Mouse (Mus musculus) gastrocnemius, postnatal 25 days (tissue): Measurements from ENCODE around the gene Prdx2. TPM values are rescaled to one million over a fixed set of nuclear protein-coding genes. Genes with fewer than 3 reads are reported as not detected.

ENCODE experiments used
- DNase-seq: peaks from one replicate; pipeline ENCODE4 v3.0.0; 2022
- long read RNA-seq, 2 experiments: library from polyadenylated mRNA; stranded (forward); transcript quantifications; one replicate each; pipeline ENCODE4 v2.0.0; 2021
- total RNA-seq, 2 experiments: library from RNA; stranded (reverse); gene quantifications; 1 replicate in 1 of 2; 2 replicates in 1 of 2; pipeline ENCODE4 v1.2.3; 2021

The Prdx2 gene
- 100 to 1,000 TPM; 192 to 200 TPM for total RNA-seq
- long read RNA-seq, experiment 1, transcript Prdx2-203 (6 exons, 1,612 nt), result minor isoform, 39 of 682 reads
- long read RNA-seq, experiment 1, transcript Prdx2-201 (6 exons, 1,500 nt), result major isoform, 398 of 682 reads
- long read RNA-seq, experiment 1, transcript Prdx2-208 (5 exons, 1,175 nt), result minor isoform, 5 of 682 reads
- long read RNA-seq, experiment 1, partial matches to known transcripts, result 224 of 682 reads
- long read RNA-seq, experiment 1, other reads (novel, unspliced or antisense), result 11 of 682 reads
- long read RNA-seq, experiment 2, transcript Prdx2-203 (6 exons, 1,612 nt), result minor isoform, 31 of 610 reads
- long read RNA-seq, experiment 2, transcript Prdx2-201 (6 exons, 1,500 nt), result major isoform, 397 of 610 reads
- long read RNA-seq, experiment 2, partial matches to known transcripts, result 169 of 610 reads
- long read RNA-seq, experiment 2, other reads (novel, unspliced or antisense), result 9 of 610 reads

DNA sequence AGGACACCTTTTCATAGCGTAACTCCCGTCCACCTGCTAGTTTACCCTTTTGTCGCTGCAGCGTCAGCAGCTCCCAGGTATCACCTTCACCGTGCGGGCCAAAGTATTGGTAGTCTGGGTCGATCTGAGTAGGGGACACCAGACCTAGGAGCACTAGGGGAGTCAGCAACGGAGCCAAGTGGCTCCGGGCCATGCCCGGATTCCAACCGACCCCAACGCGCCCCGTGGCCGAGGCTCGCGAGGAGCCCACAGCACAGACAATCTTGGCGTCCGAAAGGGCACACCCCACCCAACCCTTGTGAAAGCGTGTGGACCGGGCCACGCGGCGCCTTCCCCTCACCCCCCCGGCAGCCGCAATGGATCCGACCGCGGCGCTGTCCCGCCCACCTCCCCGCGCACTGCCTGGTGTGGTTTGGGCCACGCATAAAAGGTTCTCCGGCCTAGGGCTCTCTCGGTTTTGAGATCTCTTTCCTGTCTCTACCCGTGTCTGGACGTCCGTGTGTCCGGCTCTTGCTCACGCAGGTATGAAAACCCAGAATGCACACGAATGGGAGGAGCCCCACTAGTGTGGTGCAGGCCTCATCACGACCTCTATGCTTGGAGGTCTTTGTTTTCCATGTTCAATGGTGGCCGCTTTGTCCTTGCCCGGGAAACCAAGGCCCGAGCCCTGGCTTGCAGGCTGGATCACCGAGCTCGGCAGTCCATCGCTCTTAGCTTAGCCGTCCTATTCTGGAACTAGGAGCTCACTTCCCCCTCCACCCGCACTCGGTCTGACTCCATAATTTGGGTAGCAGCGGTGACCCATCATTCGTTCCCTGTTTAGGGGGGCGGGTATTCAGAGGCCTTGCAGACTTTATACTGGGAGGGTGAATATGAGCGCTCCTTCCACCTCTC lies at the start of gene Prdx2, which contains the start of the genes Gm49661 and Rnaseh2a:
TSS of gene Prdx2 (plus strand) at position 347 of the 894 bp plus-strand sequence.
TSS of gene Gm49661 (minus strand) at position 193 of the 894 bp plus-strand sequence.
TSS of gene Rnaseh2a (minus strand) at position 527 of the 894 bp plus-strand sequence.
- peak; percentile 75 for DNase-seq

DNA sequence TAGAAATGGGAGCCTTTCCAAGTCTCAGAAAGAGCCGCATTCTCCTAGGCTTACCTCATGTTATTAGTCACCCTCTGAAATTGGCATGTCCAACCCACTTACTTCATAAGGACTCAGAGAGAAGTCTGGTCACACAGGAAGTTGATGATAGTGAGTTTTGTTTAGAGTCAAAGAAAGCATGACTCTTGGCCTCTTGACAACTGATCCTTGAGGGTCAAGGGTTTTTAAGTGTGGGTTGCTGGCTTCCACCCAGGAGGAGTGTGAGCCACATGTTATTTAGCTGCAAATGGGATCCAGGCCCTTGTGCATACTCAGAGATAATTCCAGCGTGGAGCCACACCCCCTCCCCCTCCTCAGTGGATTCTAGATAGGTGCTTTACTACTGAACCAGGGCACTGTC lies 47.8 kb upstream of the Prdx2 start:
- DNase-seq, result no peak

- DNase-seq, result no peak
Observed at GRCm38 (mm10) chr8:84925557-84925956, 43.8 kb upstream of the Prdx2 start.

- no peak for DNase-seq
Observed at GRCm38 (mm10) chr8:84927513-84927912, 41.9 kb upstream of the Prdx2 start.

- peak; percentile 39 for DNase-seq
Observed at GRCm38 (mm10) chr8:84928456-84929306, 40.7 kb upstream of the Prdx2 start.

DNA sequence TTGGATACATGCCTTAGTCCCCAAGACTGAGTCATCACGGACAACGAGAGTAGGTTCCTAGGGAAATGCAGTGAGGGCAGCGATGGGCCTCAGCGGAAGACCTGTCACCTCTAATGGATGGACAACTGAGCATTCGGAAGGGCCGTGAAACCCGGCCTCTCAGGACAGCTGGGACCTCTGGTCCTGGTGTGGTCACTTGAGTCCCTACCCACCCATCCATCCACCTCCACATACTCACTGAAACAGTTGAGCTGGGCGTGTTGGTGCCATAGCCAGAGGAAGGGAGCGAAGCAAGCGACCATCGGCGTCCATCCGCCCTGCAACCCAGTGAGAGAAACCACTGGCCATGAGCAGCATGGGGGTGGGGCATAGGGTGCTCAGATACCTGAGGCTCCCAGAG lies 38.8 kb upstream of the Prdx2 start:
- no peak for DNase-seq

DNA sequence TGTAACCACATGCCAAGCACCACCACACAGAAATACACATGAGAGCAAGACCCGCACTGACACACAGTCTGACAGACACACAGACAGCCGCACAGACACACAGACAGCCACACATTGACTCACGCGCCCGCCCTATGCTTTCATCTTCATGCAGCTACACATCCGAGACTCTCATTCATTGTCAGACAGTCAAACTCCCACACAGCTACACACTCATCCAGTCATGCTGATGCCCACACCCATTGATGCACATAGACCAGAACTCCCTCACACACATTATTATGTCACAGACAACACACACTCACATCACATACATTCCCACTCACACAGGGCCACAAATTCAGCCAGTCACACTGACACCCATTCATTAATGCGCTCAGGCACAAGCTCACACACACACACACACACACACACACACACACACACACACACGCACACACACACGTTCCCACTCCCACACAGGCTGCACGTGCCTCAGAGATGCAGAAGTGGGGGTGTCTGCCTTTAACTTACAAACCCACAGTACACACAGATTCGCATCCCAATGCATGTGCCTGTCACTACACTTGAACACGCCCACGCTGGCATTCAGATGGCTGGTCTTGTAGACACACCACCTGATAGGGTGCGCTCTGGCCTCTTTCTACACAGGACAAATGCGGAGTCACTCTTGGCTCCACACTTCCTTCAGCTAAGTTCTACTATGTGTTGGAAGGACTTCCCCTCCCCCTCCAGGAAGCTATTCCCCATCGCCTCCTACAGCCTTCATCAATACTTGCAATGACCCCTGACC lies 35.4 kb upstream of the Prdx2 start:
- no peak for DNase-seq

GRCm38 (mm10) chr8:84934860-84935259 lies 34.5 kb upstream of the Prdx2 start:
- DNase-seq, result no peak

DNA sequence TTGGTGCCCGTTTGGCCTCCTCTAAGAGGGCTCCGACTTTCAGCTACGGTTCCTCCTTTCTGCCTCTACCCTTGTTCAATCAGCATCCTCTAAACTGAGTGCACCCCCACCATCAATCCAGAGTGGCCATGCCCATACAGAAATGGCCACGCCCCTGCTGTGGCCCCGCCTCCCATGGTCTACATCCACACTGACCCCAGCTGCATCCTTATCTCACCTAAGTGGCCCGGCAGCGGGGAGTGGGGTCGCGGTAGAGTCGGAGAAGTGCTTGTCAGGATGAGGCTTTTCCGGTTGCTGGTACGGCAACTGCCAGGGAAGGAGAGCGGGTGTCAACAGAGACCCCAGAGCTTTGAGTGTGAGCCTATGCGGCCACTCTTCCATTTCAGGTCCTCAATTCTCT lies 33.9 kb upstream of the Prdx2 start:
- no peak for DNase-seq

GRCm38 (mm10) chr8:84936041-84936961 lies 33.1 kb upstream of the Prdx2 start:
- DNase-seq, result no peak

DNA sequence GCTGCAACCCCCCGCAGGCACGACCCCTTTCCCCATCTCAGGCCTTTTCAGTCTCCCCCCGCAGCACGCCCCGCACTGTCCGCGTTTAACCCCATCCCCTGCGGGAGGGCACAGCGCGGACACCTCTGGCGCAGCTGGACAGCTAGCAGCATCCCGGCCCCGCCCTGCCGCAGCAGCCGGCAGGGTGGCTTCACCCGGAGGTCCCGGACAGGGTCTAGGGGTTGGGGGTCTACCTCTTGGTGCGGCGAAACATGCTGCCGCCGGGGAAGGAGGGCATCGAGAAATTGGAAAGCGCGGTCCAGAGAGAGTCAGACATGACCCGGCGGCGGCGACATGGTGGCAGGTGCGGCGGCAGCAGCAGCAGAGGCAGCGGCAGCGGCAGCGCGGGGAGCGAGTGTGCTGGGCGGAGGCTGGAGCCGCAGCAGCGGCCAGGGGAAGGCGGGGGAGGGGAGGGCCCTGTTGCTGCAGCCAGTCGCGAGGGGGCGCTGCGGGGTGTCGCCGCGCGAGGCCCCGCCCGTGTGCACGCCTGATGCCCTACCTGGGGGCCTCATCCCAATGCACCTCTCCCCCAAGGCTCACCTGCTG lies 32.3 kb upstream of the Prdx2 start, which contains the start of gene Mast1:
TSS of gene Mast1 (minus strand) at position 398 of the 585 bp plus-strand sequence.
- peak; percentile 34 for DNase-seq

DNA sequence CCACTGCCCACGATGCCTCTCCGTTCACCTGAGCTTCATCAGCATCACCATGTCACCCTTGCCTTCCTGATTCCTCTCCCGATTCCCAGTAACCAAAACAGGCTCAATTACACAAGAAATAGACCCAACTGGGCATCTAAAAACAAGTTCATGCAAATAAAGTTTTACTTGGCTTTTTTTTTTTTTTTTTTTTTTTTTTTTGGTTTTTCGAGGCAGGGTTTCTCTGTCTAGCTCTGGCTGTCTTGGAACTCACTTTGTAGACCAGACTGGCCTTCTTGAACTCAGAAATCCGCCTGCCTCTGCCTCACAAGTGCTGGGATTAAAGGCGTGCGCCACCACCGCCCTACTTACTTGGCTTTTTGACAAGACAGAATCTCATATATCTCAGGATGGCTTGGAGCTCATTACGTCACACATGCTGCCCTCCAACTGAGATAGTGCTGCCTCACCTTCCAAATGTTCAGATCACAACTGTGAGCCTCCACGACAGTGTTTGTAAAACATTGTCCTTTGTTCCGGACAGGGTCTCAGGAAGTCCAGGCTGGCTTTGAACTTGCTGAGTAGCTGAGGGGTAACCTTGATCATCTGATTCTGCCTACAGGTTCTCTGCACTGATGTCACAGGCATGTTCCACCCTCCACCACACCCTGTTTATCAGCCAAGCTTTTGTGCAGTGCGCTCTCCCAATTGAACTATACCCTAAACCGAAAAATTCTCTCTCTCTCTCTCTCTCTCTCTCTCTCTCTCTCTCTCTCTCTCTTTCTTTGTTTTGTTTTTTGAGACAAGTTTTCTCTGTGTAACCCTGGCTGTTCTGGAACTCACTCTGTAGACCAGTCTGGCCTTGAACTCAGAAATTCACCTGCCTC lies 31.5 kb upstream of the Prdx2 start:
- DNase-seq, result no peak

GRCm38 (mm10) chr8:84943699-84944098 lies 25.7 kb upstream of the Prdx2 start:
- no peak for DNase-seq

GRCm38 (mm10) chr8:84944478-84945160 lies 24.8 kb upstream of the Prdx2 start:
- DNase-seq, result no peak

DNA sequence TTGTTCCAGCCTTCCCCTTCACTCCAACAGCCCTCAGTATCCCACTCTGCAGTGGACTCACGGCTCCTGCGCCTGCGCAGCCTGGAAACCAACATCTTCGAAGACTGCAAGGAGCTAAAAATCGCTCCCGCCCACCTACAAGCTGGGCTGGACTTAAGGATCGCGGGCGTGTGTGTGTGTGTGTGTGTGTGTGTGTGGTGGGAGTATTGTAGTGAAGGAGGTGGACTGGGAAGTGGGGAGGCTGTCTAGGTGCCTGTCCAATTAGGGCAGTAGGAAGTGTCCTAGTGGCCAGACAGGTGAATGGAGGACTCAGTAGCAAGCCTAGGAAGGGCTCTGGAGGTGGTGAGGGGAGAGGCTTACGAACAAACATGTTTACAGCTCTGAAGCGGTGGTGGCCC lies 24.2 kb upstream of the Prdx2 start:
- no peak for DNase-seq

DNA sequence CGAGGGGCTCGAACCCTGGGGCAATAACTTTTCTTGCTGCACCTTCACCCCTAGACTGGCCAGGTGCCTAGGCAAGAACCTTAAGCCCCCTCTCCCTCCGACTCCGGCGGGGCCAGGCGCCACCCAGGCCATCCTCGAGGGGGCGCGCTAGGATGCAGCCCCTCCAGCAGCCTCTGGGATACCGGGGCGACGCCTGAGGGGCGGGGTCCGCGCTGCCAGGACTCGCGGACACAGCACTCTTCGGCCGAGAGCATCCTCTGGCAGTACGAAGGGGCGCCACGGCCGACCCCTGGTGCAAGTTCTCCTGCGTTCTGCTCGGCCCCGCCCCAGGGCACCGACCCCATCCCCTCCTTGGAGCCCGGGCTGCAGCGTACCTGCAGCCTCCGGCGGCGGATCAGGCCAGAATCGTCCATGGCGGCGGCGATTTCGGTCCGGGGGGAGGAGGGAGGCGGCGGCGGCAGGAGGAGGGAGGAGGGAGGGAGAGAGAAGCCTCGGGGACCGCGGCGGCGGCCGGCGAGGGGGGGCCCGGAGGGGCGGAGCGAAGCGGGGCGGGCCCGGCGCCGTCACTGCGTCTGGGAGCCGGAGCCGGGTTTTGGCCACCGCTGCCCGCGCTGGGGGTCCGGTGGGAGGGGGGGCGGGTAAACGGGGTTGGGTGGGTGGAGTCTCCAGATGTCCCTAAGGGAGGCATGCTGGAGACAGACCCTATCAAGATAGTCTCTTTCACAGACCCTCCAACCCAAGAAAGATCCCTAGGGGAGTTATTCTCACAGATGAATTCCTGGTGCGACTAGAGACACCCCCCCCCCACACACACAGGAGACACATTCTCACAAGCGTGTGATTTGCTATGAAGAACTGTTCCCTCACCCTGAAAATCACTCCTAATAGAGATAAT lies 23.5 kb upstream of the Prdx2 start:
- DNase-seq, result no peak
